Mouse (Mus musculus) right cerebral cortex, postnatal 4 days (tissue): ENCODE measurements at regions not wholly inside any gene's neighbourhood (a gene's known extent, or its start where the extent isn't known, plus 50 kb on each side); places are given as distances from the start of the nearest gene placed in this dataset.

Source experiments
- DNase-seq: peaks from one replicate; pipeline ENCODE4 v3.0.0-alpha.2; 2022

DNA sequence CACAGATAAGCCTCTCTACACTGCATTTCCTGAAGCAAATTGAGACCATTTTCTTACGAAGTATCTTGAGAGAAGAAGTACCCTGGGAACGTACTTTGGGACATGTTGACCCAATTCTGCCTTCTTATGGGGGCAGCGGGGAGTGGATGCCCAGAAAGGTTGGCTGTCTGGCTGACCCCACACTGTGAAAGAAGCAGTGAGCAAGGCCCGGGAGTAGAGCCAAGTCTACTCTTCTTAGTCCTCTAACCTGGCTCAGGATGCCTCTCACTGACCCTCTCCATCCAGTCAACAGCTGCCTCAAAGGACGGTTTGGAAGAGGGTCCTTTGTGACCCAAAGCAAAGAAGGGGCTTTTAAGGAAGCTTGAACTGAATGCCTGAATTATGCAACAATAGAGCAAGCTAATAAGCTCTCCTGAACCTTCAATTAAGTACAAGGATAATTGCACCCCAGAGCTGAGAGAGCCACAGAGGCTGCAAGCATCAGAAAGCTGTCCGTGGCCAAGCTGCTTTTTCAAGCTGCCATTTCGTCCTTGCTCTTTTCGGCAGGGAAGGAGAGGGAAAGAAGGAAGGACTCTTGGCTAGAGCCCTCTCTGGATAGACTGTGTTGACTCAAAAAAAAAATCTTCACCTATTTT lies 70.3 kb downstream of the Pctp start:
- peak; percentile 24 for DNase-seq

- no peak for DNase-seq
Measured at GRCm38 (mm10) chr11:89929115-89929988, 73.3 kb downstream of the Pctp start.

DNA sequence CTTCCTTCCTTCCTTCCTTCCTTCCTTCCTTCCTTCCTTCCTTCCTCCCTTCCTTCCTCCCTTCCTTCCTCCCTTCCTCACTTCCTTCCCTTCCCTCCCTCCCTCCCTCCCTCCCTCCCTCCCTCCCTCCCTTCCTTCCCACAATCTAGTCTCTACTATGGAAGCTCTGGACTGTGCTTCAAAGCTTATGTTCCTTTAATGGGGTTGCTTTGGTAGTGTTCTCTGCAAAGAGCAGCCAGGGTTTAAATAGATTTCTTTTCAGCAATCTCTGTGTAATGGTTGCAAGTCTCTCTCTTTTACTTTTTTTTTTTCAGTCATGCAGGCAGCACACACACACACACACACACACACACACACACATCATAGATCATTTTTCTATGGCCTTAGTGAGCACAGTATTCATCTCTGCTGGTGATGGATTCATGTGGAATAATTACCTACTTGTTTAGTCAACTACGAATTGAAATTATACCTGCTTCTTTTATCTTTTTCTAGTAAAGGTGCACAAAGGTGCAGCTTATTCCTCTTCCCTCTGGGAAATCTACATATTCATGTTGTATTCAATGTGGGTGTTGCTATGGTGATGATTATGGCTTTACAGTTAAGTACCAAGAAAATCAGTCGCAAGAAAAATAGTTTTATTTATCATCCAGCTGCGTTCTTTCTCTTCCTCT lies 75.1 kb downstream of the Pctp start:
- no peak for DNase-seq

- no peak for DNase-seq
Measured at GRCm38 (mm10) chr11:89922551-89922950, 80.1 kb downstream of the Pctp start.

DNA sequence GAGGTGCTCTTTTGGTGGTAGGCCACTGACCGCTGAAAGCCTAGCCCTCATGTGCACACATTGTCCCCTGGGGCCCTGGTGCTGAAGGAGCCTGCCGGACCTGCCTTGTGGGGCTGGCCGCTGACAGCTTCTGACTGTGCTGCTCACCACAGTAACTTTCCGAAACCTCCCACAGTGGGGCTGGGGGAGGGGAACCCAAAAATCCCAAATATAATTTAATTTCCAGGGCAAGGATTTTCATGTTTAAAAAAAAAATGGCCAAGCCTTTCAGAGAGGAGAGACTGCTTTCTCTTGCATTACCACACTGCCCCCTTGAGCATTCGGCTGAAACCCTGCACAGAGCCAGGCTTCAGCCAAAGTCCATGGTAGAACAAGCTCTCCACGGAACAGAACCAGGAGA lies 81.5 kb downstream of the Pctp start:
- peak; percentile 58 for DNase-seq

DNA sequence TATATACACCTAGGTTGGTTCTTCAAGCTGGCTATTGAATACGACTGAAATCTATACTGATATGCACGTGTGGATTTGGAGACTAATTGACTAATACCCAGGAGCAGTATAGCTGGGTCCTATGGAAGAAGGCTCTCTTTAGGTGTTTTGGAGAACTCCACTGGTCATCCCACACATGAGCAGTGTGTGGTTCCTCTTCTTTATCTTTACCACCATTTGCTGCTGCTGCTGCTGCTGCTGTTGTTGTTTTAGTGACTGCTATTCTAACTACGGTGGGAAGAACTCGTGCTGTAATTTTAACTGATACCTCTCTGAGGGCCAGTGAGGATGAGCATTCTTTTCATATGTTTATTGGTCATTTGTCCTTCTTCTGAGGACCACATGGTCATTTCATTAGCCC lies 86.9 kb downstream of the Pctp start:
- DNase-seq = no peak

- DNase-seq = no peak
Measured at GRCm38 (mm10) chr11:89914577-89914976, 88.1 kb downstream of the Pctp start.

DNA sequence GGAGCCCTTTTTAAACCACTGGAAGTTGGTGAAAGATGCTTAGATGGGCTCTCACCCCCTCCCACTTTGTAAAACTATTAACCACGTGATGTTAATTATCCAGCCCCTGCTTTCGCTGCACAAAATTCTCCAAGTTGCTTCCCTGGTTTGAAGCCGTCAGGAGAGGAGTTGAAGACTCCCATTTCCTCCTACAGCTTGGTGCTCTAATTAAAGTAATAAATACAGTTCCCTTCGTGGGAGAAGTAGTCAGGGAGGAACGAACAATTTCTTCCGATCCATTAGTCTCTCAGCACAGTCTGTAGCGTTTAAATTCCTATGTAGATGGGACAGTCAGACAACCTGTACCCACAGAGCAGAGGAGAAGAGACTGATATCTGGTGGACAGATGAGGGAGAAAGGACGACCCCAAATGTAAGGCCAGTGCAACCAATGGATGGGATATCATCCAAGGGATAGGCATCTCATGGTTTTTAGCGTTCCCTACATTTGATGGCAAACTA lies 101.4 kb downstream of the Pctp start:
- DNase-seq = no peak

DNA sequence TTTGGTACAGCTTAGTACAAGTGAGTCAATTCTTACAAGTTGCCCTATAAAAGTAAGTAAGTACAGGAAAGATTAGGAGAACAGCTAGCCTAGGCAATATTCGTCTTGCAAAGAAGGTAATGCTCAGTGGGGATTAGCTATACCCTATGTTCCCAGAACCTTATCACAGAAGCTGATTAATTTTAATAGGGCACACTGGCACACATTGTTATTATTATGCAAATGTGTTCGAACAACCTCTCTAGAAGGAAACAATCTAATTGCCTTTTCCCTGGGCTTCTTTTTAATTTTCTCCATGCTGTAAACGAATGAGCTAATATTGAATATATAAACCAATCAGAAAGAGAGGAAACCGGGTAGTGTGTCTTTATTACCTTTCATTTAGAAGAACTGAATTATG lies 104.2 kb downstream of the Pctp start:
- no peak for DNase-seq

GRCm38 (mm10) chr11:89896854-89897253 lies 105.8 kb downstream of the Pctp start:
- DNase-seq = no peak

DNA sequence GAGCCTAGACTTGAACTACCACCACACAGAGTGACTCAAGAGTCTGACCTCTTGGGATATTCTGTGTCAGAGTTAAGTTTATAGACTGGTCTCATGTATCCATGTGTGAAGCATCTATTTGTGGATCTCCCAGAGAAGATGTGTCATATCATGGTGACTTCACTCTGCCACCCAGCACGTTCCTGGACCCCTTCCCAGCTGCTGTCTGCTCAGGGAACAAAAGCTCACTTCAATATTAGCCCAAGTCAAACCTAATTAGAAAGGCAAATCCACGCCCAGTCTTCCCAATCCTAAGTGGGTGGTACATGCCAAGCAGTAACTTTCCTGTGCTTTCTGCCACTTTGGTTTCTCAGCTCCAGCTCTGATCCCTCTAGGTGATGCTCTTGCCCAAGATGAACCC lies 94.1 kb upstream of the Ankfn1 start:
- no peak for DNase-seq

GRCm38 (mm10) chr11:89867575-89867974 lies 90.1 kb upstream of the Ankfn1 start:
- no peak for DNase-seq

GRCm38 (mm10) chr11:89856184-89856769 lies 78.8 kb upstream of the Ankfn1 start:
- no peak for DNase-seq

- no peak for DNase-seq
Measured at GRCm38 (mm10) chr11:89841853-89842252, 64.4 kb upstream of the Ankfn1 start.

DNA sequence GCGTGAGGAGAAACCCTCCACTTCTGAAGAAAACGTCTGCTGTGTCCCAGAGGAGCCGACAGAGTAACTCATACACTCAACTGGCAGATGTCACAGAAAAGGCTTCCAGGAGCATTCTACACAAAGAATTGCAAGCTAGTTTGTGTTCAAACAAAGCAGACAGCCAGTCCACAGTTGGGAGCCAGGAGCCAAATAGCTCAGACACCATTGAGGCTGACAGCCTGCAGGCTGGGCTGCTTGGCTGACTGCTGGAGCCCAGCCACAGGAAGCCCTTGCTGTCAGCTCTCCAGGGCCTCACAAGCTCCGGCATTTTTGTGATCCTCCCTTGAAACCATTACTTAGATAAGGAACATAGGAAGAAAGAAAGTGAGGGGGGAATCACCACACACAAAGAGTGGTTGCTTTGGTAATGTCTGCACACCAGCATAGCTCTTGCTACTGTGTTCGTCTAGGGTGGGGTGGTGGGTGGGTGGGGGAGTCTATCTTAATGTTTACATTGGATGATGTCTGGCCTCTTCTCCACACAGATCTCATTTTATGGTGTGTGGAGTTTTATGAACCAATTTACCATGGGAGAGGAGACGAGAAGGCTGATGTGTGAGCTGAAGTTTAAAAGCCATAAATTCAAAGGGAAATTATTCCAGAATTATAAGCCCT lies 62.3 kb upstream of the Ankfn1 start:
- DNase-seq = peak; percentile 40

DNA sequence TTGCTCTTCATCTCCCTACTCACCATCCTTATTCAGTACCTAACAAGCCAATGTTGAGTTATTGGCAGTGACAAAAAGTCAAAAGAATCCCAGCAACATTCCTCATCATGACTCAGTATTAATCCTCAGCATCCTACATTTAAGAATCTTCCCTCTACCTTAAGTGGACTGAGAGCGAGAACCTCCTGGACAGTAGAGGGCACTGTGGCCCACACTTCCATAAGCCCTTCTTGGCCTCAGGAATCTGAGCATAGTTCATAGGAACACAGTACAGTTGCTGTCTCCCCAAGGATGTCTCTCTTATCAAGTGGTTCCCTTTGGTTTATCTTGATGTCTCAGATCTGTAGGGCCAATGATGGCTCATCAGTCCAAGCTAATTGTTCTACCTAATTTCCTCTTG lies 60.5 kb upstream of the Ankfn1 start:
- no peak for DNase-seq

- DNase-seq = no peak
Measured at GRCm38 (mm10) chr11:89836897-89837296, 59.4 kb upstream of the Ankfn1 start.

- no peak for DNase-seq
Measured at GRCm38 (mm10) chr11:89834068-89834467, 56.6 kb upstream of the Ankfn1 start.

- DNase-seq = no peak
Measured at GRCm38 (mm10) chr11:89831577-89832110, 54.2 kb upstream of the Ankfn1 start.
